Mouse (Mus musculus): ENCODE data around the gene 1700019D03Rik.

1700019D03Rik gene

GRCm38 (mm10) chr1:53020079-53020478, at the start of gene 1700019D03Rik:
Gene 1700019D03Rik, minus strand, starts transcription at chr1:53020179.
- no peak for DNase-seq (ENCODE audit: low read depth, low spot score)

DNA sequence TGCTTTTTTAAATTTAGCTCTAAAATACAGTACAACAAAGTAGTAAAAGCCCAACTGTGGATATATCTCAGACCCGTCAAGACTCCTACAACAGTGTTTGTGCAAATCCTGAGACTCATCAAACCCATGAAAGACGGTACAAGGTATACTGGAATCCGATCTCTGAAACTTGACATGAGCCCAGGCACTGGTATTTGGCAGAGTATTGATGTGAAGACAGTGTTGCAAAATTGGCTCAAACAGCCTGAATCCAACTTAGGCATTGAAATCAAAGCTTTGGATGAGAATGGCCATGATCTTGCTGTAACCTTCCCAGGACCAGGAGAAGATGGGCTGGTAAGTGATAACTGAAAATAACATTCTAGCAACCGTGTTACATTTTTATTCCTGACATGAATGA, 43.9 kb upstream of the 1700019D03Rik start:
- DNase-seq (ENCODE audit: low read depth, low spot score) = no peak

DNA sequence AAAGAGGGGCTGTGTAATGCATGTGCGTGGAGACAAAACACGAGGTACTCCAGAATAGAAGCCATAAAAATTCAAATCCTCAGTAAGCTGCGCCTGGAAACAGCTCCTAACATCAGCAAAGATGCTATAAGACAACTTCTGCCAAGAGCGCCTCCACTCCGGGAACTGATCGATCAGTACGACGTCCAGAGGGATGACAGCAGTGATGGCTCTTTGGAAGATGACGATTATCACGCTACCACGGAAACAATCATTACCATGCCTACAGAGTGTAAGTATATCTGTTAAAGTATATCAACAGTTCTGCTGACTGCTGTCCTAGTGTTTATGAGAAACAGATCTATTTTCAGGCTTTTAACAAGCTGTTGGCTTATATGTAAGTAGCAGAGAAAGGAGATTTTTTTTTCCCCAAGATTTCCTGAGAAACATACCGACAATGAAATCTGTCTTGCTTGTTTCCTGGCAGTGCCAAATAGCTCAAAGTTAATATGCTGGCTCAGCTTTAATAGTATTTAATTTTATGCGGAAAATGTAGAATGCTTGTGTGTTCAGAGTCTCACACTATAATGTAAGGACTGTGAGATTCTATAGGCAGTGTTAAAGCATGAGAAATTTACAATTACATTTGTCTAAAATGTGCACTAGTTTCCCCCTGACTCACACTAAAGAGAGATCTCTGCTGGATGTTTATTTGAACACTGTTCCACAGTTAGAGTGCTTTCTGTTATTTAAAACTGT, 42.1 kb upstream of the 1700019D03Rik start:
- DNase-seq (ENCODE audit: low read depth, low spot score) = no peak

GRCm38 (mm10) chr1:53061340-53061739, 41.4 kb upstream of the 1700019D03Rik start, which contains the start of gene Mstn:
Gene Mstn, plus strand, starts transcription at chr1:53061640.
- no peak for DNase-seq (ENCODE audit: low read depth, low spot score)

DNA sequence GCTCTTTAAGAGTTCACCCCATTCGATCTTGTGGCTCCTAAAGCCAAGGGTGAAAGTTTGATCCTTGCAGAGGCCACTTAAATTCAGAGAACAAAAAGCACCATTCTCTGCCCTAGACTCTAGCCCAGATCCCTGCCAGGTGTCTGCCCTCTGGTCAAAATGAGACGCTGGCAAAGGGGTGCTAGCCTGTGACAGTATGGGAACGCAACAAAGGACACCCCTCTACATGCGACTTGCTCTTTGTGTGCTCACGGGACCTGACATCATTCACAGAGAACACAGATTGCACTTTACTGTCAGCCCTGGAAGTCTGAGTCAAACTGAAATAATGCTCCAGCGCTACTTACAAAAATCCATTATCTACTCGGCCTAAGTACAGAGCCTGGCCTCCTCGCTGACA, 40.5 kb upstream of the 1700019D03Rik start:
- DNase-seq (ENCODE audit: low read depth, low spot score) = no peak

- DNase-seq (ENCODE audit: low read depth, low spot score) = no peak
Measured at GRCm38 (mm10) chr1:53059106-53059505, 39.1 kb upstream of the 1700019D03Rik start.

DNA sequence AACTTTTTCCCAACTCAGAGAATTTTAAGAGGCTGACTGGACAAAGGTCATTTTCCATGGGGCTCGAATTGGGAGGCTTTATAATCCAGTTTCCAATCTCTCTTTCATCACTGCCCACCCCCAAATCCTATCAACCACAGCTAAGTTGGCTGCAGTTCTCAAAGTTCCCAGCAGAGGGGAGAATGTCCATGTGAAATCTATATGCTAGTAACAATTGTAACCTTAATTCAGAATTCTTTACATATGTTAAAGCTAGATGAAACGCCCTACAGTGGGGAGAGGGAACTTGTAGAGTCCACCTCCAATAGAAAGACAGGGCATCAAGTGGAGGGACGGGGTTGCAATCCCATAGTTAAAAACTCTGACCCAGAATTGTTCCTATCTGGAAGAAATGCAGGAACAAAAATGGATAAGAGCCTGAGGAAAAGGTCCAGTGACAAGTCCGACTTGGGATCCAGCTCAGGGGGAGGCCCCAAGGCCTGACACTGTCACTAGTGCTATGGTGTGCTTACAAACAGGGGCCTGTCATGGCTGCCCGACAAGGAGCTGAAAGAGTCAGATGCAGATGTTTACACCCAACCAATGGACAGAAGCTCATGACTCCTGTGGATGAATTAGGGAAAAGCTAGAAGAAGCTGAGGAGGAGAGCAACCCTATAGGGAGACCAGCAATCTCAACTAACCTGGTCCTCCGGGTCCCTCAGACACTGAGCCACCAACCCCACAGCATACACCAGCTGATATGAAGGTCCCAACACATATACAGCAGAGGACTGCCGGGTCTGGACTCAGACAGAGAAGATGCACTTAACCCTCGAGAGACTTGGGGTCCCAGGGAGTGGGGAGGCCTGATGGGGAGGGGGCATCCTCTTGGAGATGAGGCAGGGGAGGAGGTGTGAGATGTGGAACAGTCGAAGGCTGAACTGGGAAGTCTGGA, 33.4 kb upstream of the 1700019D03Rik start:
- DNase-seq (ENCODE audit: low read depth, low spot score) = peak; percentile 28

DNA sequence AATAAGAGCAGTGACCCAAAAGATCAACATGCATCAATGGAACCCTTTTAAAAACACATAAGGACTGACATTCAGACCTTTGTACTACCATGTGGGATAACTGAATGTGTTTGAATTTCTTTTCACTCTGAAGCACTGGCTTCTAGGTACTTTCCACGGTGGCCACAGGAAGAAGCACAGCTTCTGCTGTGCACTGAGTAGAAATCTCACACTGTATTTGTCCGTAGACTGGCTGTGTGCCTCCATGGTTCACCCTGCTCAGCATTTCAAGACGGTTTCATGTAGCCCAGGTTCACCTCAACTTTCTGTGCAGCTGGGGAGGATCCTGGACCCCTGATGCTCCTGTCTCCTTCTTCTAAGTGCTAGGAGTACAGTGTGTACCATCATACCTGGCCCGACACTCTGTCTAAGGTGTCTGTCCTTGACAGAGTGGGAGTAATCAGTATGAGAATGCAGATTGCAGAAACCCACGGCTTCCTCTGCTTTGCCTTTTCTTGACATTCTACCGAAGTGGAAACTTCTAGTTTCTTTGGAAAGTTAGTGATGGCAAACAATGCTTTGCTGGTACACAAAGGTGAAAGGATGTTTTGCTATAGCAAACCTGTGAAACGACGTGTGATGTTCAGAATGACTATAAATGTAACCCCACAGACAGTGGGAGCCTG, 29.9 kb upstream of the 1700019D03Rik start:
- no peak for DNase-seq (ENCODE audit: low read depth, low spot score)

GRCm38 (mm10) chr1:53037443-53037871, 17.5 kb upstream of the 1700019D03Rik start:
- DNase-seq (ENCODE audit: low read depth, low spot score) = no peak

- peak; percentile 22 for DNase-seq (ENCODE audit: low read depth, low spot score)
Measured at GRCm38 (mm10) chr1:53032550-53032949, 12.6 kb upstream of the 1700019D03Rik start.

GRCm38 (mm10) chr1:53018746-53019505, 1.1 kb downstream of the 1700019D03Rik start:
- DNase-seq (ENCODE audit: low read depth, low spot score) = no peak

GRCm38 (mm10) chr1:53015606-53016005, 4.4 kb downstream of the 1700019D03Rik start:
- no peak for DNase-seq (ENCODE audit: low read depth, low spot score)

- no peak for DNase-seq (ENCODE audit: low read depth, low spot score)
Measured at GRCm38 (mm10) chr1:53014716-53015115, 5.3 kb downstream of the 1700019D03Rik start.

DNA sequence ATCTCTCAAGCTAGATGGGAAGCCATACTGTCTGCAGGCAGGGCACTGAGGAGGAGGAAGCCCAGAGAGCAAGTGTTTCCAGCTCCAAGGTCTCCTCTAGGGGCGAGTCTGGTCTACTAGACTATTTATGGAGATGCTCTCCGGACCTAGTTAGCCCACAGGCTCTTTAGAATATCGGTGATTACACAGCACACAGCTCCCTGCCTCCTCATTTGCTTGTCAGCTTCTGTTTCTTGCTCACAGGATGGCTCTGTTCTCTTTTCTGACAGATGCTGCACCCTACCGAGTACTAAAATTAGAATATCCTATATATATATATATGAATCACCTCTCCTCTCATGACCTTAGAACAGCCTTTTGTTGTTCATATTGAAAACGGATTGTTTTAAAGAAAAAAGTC, 33.3 kb downstream of the 1700019D03Rik start:
- DNase-seq (ENCODE audit: low read depth, low spot score) = no peak

- no peak for DNase-seq (ENCODE audit: low read depth, low spot score)
Measured at GRCm38 (mm10) chr1:52973198-52973597, 46.8 kb downstream of the 1700019D03Rik start.

DNA sequence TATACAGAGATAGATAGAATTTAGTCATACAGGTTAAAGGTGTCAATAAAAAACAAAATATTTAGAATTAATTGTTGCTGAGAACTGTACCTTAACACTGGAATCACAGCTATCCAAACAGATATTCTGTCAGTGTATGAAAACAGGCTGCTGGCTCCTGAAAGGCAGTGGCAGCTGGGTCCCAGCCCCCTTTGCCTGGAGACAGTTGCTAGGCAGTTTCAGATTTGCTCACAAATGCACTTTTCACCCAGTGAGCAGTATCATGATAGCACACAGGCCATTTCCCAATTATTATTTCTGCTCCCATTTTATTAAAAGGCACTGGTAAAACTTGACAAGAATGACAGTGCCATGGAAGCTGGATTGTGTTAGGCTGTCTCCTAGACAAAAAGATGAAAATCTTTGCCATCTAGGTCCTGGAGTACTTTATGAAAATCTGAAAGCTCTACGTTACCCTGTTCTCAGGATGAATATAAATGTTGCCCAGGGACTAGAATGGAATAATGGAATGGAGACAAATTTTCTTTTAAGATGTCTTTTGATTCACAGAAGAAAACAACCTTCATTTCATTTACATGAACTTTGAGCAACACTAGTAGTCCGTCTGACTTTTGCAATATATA, 48.0 kb downstream of the 1700019D03Rik start:
- no peak for DNase-seq (ENCODE audit: low read depth, low spot score)

- DNase-seq (ENCODE audit: low read depth, low spot score) = no peak
Measured at GRCm38 (mm10) chr1:52964581-52964980, 55.4 kb downstream of the 1700019D03Rik start.

- no peak for DNase-seq (ENCODE audit: low read depth, low spot score)
Measured at GRCm38 (mm10) chr1:52963097-52963496, 56.9 kb downstream of the 1700019D03Rik start.

DNA sequence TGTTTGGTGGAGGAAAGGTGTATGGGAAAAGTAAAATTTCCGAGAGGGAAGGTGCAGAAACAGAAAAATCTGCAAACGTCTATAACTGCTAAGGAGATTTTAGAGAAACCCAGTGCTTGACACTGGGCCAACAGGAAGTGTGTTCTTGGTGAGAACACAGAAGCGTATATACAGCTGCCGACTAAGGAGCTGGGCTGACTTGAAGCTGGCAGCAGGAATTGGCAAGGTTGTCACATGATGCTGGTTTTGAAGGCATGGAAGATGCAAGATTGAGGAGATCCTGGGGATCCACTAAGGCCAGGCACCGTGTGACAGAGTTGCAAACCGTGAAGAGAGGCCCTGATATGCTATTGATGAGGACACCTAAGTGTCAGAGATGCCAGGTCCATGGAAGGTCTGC, 59.8 kb downstream of the 1700019D03Rik start:
- no peak for DNase-seq (ENCODE audit: low read depth, low spot score)

DNA sequence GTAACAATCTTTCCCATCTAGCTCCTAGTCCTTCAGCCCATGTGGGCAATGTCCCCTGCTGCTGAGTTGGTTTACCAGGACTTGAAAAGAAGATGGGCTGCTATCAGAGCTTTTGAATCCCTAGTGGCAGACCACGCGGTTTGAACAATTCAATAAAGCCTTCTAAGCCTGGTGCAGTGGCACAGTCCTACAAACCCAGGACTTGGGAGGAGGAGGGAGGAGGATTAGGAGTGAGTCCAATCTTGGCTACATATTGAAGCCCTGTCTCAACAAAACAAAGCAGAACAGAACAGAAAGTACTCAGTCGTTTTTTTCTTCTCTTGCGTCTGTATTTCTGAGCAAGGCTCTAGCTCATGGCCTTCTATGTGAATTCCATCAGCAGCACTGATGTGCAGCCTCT, 63.2 kb downstream of the 1700019D03Rik start:
- no peak for DNase-seq (ENCODE audit: low read depth, low spot score)

- no peak for DNase-seq (ENCODE audit: low read depth, low spot score)
Measured at GRCm38 (mm10) chr1:52955102-52955501, 64.9 kb downstream of the 1700019D03Rik start.

Measured in retina, adult 2 months (tissue).